Mouse (Mus musculus): ENCODE measurements around the gene Pnldc1.
"Not testable (repeated sequence)": the region's sequence is repeated elsewhere in the genome, so short reads cannot be mapped to it uniquely, and the experiment has no call there.

Gene Pnldc1

GRCm38 (mm10) chr17:12909361-12910280 lies at the start of gene Pnldc1:
TSS of gene Pnldc1 (minus strand) at chr17:12910230.
- in situ Hi-C loops (cut with MboI; ENCODE audit: unreplicated experiment in 2 of 2), result loop anchor here in 1 of 2 experiments (10.0 kb wide), 1 partner anchor 85 kb away; the partner anchor contains the start of gene Wtap

GRCm38 (mm10) chr17:12959377-12959776 lies 49.3 kb upstream of the Pnldc1 start:
- in situ Hi-C loops (cut with MboI; ENCODE audit: unreplicated experiment in 2 of 2), result not testable (repeated sequence)

DNA sequence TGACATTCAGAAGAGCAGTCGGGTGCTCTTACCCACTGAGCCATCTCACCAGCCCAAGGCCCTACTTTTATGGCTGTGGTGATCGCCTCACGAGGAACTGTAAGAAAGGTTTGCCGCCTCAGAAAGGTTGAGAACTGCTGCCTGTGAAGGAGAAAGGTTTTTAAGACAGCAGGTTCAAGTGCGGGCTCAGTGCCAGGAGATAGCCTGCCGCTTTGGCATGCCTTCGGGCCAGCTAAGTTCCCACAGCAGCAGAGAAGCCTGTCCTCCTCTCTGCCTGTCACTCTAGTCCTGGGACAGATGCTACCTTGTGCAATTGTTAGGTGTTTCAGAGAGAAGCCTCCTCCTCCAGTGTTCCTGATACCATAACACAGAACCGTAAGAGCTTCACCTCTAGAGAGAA lies 46.6 kb upstream of the Pnldc1 start:
- in situ Hi-C loops (cut with MboI; ENCODE audit: unreplicated experiment in 2 of 2), result no loop called here

DNA sequence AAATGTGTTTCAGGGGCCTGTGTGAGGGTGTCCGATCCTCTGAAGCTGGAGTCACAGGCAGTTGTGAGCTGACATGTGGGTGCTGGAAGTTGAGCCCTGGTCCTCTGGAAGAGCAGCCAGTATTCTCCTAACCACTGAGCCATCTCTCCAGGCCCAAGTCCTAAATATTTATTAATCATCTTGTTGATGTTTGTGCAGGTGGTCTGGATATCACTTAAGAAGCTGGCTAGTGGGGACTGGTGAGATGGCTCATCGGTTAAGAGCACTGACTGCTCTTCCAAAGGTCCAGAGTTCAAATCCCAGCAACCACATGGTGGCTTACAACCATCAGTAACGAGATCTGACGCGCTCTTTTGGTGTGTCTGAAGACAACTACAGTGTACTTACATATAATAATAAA lies 39.6 kb upstream of the Pnldc1 start:
- in situ Hi-C loops (cut with MboI; ENCODE audit: unreplicated experiment in 2 of 2), result no loop called here

GRCm38 (mm10) chr17:12942459-12943162 lies 32.6 kb upstream of the Pnldc1 start:
- in situ Hi-C loops (cut with MboI; ENCODE audit: unreplicated experiment in 2 of 2), result no loop called here

DNA sequence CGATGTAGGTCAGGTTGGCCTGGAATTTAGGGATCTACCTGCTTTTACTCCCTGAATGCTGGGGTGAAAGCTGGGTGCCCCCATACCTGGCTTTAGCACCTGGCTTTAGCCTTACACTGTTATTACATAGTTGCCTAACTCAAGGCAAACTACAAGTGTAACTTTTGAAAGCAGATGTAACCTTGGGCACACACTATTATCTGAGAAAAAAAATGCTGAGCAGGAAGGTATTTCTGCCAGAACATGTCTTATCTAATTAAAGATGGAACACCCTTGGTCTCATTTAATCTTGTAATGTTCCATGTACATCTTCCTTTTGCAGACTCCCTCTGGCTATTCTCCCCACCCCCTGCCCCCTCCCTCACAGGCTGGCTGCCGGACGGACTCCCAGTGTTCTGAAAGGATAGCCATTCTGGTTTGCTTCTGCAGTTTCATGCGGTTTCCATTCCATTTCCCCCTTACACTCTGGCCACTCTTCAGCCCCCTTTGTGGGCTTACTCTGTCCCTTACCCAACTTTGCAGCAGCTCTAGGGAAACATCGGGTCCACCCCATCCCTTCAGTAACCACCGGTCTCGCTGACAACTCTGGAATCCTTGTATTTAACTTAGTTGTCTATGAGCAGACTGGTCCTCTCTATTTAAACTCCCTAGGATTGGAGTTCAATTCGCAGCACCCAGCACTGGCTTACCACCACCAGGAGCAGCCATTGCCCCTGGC lies 31.7 kb upstream of the Pnldc1 start:
- in situ Hi-C loops (cut with MboI; ENCODE audit: unreplicated experiment in 2 of 2), result no loop called here

- in situ Hi-C loops (cut with MboI; ENCODE audit: unreplicated experiment in 2 of 2), result no loop called here
Measured at GRCm38 (mm10) chr17:12940151-12940805, 30.2 kb upstream of the Pnldc1 start, which contains the start of gene Acat3. TSS of gene Acat3 (minus strand) at chr17:12940600.

GRCm38 (mm10) chr17:12939377-12940148 lies 29.5 kb upstream of the Pnldc1 start:
- in situ Hi-C loops (cut with MboI; ENCODE audit: unreplicated experiment in 2 of 2), result not testable (repeated sequence)

- in situ Hi-C loops (cut with MboI; ENCODE audit: unreplicated experiment in 2 of 2), result no loop called here
Measured at GRCm38 (mm10) chr17:12938077-12938476, 28.0 kb upstream of the Pnldc1 start.

DNA sequence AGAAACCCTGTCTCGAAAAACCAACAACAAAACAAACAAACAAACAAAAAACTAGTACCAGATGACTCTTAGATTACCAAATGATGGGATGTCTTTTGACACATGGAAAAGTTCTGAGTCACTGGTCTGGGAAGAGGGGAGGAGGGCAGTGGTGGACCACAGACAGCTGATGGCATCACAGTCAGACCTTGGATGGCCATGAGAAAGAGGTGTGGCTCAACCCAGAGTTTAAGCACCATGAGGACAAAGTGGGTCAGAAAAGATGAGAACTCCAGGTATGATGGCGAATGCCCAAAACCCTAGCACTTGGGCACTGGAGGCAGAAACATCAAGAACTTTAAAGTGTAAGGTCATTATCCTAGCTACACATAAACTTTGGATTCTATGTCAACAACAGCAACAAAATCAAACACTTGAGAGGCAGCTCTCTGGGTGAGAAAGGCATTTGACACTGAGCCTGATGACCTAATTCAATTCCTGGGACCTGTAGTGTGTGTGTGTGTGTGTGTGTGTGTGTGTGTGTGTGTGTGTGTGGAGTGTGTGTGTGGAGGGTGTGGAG lies 27.5 kb upstream of the Pnldc1 start:
- in situ Hi-C loops (cut with MboI; ENCODE audit: unreplicated experiment in 2 of 2), result no loop called here

GRCm38 (mm10) chr17:12935719-12936118 lies 25.7 kb upstream of the Pnldc1 start:
- in situ Hi-C loops (cut with MboI; ENCODE audit: unreplicated experiment in 2 of 2), result no loop called here

DNA sequence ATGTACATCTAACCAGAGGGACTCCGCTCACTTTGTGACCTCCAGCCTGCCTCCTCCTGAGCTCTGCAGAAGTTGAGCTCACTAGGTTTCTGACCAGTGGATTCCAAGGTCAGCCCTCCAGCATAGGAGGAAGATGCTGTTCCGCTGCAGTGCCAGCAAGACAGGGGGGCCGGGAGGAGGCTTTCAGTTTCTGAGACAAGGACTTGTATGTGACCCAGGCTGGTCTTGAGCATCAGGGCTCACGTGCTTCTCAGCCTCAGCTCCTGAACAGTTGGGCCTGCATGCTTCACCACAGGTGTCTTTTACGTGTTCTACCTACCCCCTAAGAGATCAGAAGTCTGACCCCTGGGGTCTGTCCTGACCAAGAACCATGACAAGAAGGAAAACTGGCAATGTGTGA lies 21.5 kb upstream of the Pnldc1 start:
- in situ Hi-C loops (cut with MboI; ENCODE audit: unreplicated experiment in 2 of 2), result not testable (repeated sequence)

GRCm38 (mm10) chr17:12925703-12926180 lies 15.7 kb upstream of the Pnldc1 start:
- in situ Hi-C loops (cut with MboI; ENCODE audit: unreplicated experiment in 2 of 2), result no loop called here

- in situ Hi-C loops (cut with MboI; ENCODE audit: unreplicated experiment in 2 of 2), result no loop called here
Measured at GRCm38 (mm10) chr17:12925001-12925400, 15.0 kb upstream of the Pnldc1 start.

- in situ Hi-C loops (cut with MboI; ENCODE audit: unreplicated experiment in 2 of 2), result no loop called here
Measured at GRCm38 (mm10) chr17:12921073-12921472, 11.0 kb upstream of the Pnldc1 start.

GRCm38 (mm10) chr17:12916588-12917380 lies 6.8 kb upstream of the Pnldc1 start:
- in situ Hi-C loops (cut with MboI; ENCODE audit: unreplicated experiment in 2 of 2), result loop anchor here (5.0 to 10.0 kb wide), 2 partner anchors 76 to 78 kb away; partner anchors contain the start of gene Wtap (in 2 of the 2)

GRCm38 (mm10) chr17:12915881-12916583 lies 6.0 kb upstream of the Pnldc1 start, which contains the start of gene Mrpl18:
TSS of gene Mrpl18 (minus strand) at chr17:12916345.
- in situ Hi-C loops (cut with MboI; ENCODE audit: unreplicated experiment in 2 of 2), result loop anchor here (5.0 to 10.0 kb wide), 2 partner anchors 76 to 79 kb away; partner anchors contain the start of gene Wtap (in 2 of the 2)

Data from v-Abl transformed pro-B cells (cell line).